Mouse (Mus musculus) liver, embryonic 11.5 days (tissue): ENCODE data around the gene Dnah7c. TPM values are rescaled to one million over a fixed set of nuclear protein-coding genes. Genes with fewer than 3 reads are reported as not detected.
"Not testable (repeated sequence)": the region's sequence is repeated elsewhere in the genome, so short reads cannot be mapped to it uniquely, and the experiment has no call there.

Source experiments
- ATAC-seq: fragments of 200-750 bp; cut with Nextera tagmentation; replicated peaks from 2 replicates; pipeline ENCODE4 v1.8.0; 2017; ENCODE audit warnings: moderate number of reproducible peaks, mild to moderate bottlenecking, moderate TSS enrichment, moderate library complexity; ENCODE audit not compliant: low FRiP score
- DNase-seq: peaks from one replicate; pipeline ENCODE4 v3.0.0-alpha.2; 2017; ENCODE audit warnings: low spot score
- H3K27ac ChIP-seq: fragments of 300-500 bp; sonication (generic); 2 replicates; pipeline ENCODE4 v1.5.1; 2014; ENCODE audit warnings: mild to moderate bottlenecking, low read depth, low read length, control low read depth
- H3K27me3 ChIP-seq: fragments of 300-500 bp; sonication (generic); replicated peaks from 2 replicates; pipeline ENCODE4 v1.6.1; 2014; ENCODE audit warnings: low read length, mixed read lengths; ENCODE audit not compliant: control insufficient read depth, insufficient read depth
- H3K36me3 ChIP-seq: fragments of 300-500 bp; sonication (generic); 2 replicates; pipeline ENCODE4 v1.6.1; 2014; ENCODE audit warnings: mild to moderate bottlenecking, low read length, moderate library complexity, mixed read lengths; ENCODE audit not compliant: control insufficient read depth, insufficient read depth
- H3K4me1 ChIP-seq: fragments of 300-500 bp; sonication (generic); replicated peaks from 2 replicates; pipeline ENCODE4 v1.6.1; 2014; ENCODE audit warnings: low read length, mixed read lengths; ENCODE audit not compliant: control insufficient read depth, insufficient read depth
- H3K4me2 ChIP-seq: fragments of 300-500 bp; sonication (generic); 2 replicates; pipeline ENCODE4 v1.6.1; 2014; ENCODE audit warnings: mild to moderate bottlenecking, control low read depth, moderate library complexity
- H3K4me3 ChIP-seq: fragments of 300-500 bp; sonication (generic); 2 replicates; pipeline ENCODE4 v1.5.1; 2014; ENCODE audit warnings: low read depth, low read length, control low read depth
- H3K9ac ChIP-seq: fragments of 300-500 bp; sonication (generic); 2 replicates; pipeline ENCODE4 v1.6.1; 2014; ENCODE audit warnings: low read depth, low read length, control low read depth
- H3K9me3 ChIP-seq: fragments of 300-500 bp; sonication (generic); 2 replicates; pipeline ENCODE4 v1.6.1; 2016; ENCODE audit warnings: low read length, inconsistent platforms, mixed read lengths; ENCODE audit not compliant: control insufficient read depth
- WGBS: fragments of 180-500 bp; shearing (Covaris S2); extraction: QIAGEN DNeasy Blood & Tissue Kit; methylation state at CpG from one replicate; pipeline ENCODE4 v1.1.7; 2014; 5-methylcytosine and 5-hydroxymethylcytosine counted together
- polyA plus RNA-seq: library from polyadenylated mRNA; unstranded; fragments of >200 nt; fragmentation: Nextera tagmentation; extraction: Ambion mirVana; gene quantifications from 2 replicates; pipeline ENCODE4 v1.2.1, GENCODE M21; 2014

Dnah7c gene
- polyA plus RNA-seq, 1 experiment from 2014 or later = 0.04 TPM

DNA sequence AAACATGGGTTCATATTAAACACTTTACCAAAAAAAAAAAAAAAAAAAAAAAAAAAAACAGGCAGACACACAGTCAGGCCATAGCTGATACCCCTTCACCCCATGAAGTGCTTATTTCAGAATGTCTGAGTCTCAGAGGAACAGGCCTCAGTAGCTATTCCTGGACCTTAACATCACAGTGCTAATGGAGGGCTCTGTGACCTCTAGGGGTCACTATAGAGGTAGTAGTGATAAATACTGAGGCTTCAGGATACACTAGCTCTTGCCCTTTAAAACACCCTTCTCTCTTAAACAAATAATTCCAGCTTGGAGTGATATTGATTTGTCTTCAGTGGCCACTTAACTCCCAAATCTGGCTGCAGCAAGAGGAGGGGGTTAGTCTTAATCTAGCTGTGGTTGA, 343.9 kb downstream of the Dnah7c start:
- not testable (repeated sequence) for H3K27ac ChIP-seq, H3K4me3 ChIP-seq, H3K4me2 ChIP-seq, H3K9ac ChIP-seq, H3K9me3 ChIP-seq, H3K4me1 ChIP-seq, DNase-seq, H3K27me3 ChIP-seq, H3K36me3 ChIP-seq
- ATAC-seq = 0 out of 2 replicates have a peak, but pooled peaks have one; percentile 31

DNA sequence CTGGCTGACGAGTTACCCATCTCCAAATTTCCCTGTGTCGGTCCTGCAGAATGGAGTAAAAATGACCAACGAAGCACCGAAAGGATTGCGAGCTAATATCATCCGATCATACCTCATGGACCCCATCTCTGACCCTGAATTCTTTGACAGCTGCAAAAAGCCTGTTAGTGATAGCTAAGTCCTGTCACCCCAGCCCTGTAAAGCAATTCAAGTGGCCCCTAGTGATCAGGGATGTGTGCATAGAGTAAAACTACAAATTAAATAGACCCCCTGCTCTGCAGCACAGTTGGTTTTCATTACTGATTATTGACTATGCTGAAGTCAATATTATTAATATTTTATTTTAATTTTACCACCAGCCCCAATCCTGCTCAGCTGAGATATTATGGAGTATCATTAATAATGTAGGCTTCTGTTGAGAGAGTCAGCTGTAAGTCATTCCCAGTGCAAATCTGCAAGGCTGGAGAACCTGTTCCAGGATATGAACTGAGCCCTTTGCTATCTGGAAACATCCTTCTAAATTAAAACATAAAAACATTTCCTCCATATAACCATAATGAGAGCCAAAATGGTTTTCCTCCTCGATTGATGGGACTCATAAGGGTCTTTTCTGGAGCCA, 344.8 kb downstream of the Dnah7c start:
- H3K27me3 ChIP-seq, DNase-seq, H3K9me3 ChIP-seq, H3K4me1 ChIP-seq, ATAC-seq, H3K27ac ChIP-seq, H3K4me2 ChIP-seq, H3K36me3 ChIP-seq, H3K4me3 ChIP-seq, H3K9ac ChIP-seq: not testable (repeated sequence)
- 85% methylated on average over 7 of the region's 7 CpGs for WGBS

DNA sequence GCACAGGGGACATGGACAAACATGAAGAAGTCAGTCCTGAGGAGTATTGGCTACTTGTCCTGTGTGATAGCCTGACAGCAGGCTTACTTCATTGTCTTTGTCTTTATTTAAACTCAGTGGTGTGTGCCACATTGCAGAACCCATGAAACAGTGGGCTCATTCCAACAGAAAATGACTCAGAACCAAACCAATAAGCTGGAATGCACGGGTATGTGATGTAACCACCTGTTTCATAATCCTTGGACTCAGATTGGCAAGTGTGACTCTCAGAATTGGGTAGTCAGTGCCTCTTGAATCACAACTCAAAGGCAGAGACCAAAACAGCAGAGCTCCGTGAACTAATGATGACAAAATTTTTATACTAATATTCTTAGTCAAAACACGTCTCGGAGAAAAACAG, 356.8 kb downstream of the Dnah7c start:
- WGBS = 64% methylated on average over 4 of the region's 4 CpGs
- not testable (repeated sequence) for H3K9me3 ChIP-seq, DNase-seq, H3K9ac ChIP-seq, H3K36me3 ChIP-seq, ATAC-seq, H3K27me3 ChIP-seq, H3K4me3 ChIP-seq, H3K4me1 ChIP-seq, H3K27ac ChIP-seq, H3K4me2 ChIP-seq

DNA sequence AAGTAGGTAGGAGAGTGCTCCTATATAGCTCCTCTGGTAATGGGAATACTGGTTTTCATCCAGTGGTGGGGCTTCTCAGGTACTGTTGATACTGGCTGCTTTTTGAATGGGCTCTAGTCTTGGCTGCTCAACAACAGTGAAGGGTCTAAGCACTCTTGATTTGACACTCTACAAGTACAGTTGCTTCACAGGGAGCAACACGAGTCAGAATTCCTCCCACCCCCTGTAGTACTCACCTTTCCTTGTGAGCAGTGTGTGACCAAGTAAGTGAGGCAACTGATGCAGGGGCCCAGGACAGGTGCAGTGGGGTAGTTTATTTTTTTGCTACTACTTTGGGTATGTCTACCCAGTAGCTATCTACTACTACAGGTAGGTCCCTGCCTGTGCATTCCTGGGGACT, 379.7 kb downstream of the Dnah7c start:
- ATAC-seq (no peak), DNase-seq (no peak)
- H3K9ac ChIP-seq = no peak overlapping the region
- 65% methylated on average over 1 of the region's 1 CpGs for WGBS
- H3K36me3 ChIP-seq = no peaks in the 10 kb centered on the region
- no peak overlapping the region for H3K4me3 ChIP-seq
- no peaks in the 10 kb centered on the region for H3K4me1 ChIP-seq
- no peaks in the 10 kb centered on the region for H3K27me3 ChIP-seq
- H3K9me3 ChIP-seq = no peaks in the 10 kb centered on the region
- H3K27ac ChIP-seq = no peak overlapping the region
- no peak overlapping the region for H3K4me2 ChIP-seq

DNA sequence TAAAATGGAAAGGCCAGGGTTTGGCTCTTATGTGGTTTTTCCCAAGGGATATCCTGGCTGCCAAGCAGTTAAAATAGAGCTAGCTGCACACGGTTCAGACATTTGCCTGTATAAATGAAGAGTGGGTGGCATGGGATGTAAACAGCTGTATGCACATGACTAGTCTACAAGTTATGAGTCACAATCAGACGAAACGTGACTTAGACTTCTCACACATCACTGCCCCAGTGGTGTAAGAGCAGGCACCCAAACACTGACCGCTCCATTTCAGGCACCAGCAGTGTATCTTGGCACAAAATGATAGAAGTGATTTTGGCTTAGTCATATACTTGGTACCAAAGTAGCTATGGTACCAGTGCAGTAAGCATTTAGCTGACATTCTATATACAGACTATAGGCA, 383.2 kb downstream of the Dnah7c start:
- H3K36me3 ChIP-seq, ATAC-seq, H3K9ac ChIP-seq, H3K27ac ChIP-seq, H3K27me3 ChIP-seq, H3K9me3 ChIP-seq, H3K4me3 ChIP-seq, H3K4me2 ChIP-seq, H3K4me1 ChIP-seq, DNase-seq: not testable (repeated sequence)
- WGBS = 94% methylated on average over 4 of the region's 4 CpGs

DNA sequence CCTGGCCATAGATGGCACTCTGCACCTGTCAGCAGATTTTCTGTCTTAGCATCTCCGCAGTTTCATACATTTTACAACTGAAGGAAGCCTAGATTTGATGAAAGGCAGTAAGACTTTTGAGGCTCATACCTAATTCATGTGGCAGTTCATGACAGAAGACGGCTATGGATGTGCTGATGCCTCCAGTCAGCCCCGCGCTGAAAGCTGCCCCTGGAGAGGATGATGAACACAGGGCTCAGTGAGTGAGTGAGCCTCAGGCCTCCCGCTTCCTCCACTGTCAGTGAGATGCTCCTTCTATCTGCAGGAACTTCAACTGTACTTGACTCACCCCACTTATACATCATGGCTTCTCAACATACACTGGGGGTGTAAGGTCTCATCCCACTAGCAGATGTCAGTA, 392.5 kb downstream of the Dnah7c start:
- no peak overlapping the region for H3K9ac ChIP-seq
- H3K36me3 ChIP-seq = peaks cover 2% of the 10 kb centered on the region; the same call in 1 of the 2 replicates
- H3K4me2 ChIP-seq = no peak overlapping the region
- H3K27ac ChIP-seq = no peak overlapping the region
- no peak overlapping the region for H3K4me3 ChIP-seq
- DNase-seq (no peak), ATAC-seq (no peak)
- 92% methylated on average over 5 of the region's 5 CpGs for WGBS
- no peaks in the 10 kb centered on the region for H3K9me3 ChIP-seq
- H3K27me3 ChIP-seq = no peaks in the 10 kb centered on the region
- no peaks in the 10 kb centered on the region for H3K4me1 ChIP-seq

DNA sequence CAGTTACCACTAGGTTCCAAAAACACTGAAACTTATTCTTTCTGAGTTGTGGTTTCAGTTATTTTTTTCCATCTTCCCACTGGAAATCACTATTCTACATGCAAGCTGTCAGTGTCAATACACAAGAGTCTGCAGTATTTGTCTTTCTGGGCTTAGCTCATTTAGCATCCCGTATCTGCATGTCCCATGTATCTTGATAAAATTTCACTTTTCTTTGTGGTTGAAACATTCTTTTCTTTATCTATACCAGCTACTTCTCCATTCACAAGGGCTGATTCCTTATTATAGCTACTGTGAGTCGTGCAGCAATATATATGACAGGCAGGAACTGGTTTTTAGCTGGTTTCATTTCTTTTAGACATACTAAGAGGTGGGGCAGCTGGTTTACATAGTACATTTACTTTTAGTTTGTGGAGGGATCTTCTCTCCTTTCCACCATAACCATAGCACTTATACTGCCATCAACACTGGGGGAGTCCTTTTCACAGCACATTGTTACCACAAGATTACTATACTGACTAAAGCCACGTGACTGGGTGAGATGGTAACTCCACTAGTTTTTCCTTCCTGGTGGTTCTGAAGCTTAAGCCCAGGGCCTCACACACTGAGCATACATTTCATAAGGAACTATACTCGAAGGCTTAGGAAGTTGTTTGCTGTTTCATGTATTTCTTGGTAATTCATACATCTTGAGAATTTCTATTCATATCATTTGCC, 397.0 kb downstream of the Dnah7c start:
- Histone ChIP-seq H3K9ac (no peak overlapping the region), H3K4me2 (no peak overlapping the region), H3K4me1 (no peaks in the 10 kb centered on the region), H3K9me3 (no peaks in the 10 kb centered on the region), H3K4me3 (no peak overlapping the region), H3K36me3 (peaks cover 4% of the 10 kb centered on the region; the same call in 1 of the 2 replicates), H3K27ac (no peak overlapping the region), H3K27me3 (no peaks in the 10 kb centered on the region)
- DNase-seq (no peak), ATAC-seq (no peak)
- 78% methylated on average over 4 of the region's 4 CpGs for WGBS

DNA sequence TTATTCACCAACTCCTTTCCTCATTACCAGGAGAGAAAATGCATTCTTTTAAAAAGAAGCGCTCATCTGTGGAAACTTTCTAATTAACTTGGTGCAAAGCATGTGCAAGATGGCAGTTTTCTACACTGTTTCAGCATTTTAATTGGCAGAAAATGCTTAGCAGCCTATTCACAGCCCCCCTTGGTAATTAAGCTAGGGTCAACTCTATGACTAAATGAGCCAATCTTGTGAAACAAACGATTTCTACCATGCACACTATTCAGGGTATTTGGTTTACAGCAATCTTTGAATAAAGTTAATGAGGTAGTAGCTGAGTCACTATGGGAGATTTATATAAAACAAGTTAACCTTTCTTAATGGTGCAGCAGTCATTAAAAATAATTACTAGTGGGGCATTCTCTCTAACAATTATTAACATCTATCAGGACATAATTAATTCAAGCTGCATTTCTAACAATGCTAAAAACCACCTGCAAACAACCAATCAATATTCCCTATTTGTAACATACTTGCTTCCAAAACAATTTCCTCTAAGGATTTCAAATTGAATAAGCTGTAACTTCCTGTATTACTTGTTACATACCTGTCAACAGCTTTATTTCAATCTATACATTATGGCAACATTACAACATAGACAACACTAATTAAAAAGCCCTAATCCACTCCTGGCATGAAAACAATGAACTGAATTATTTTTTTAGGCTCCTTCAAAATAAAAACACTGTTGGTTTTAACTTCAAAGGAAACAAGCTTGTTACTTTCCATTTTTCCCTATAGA, 404.9 kb downstream of the Dnah7c start:
- H3K4me1 ChIP-seq = no peaks in the 10 kb centered on the region
- no peak for ATAC-seq
- H3K4me2 ChIP-seq = no peak overlapping the region
- H3K27ac ChIP-seq = no peak overlapping the region
- peaks cover 6% of the 10 kb centered on the region; the same call in 1 of the 2 replicates for H3K36me3 ChIP-seq
- WGBS = 86% methylated on average over 2 of the region's 2 CpGs
- H3K9ac ChIP-seq = no peak overlapping the region
- no peak overlapping the region for H3K4me3 ChIP-seq
- H3K9me3 ChIP-seq = no peaks in the 10 kb centered on the region
- no peak for DNase-seq
- H3K27me3 ChIP-seq = no peaks in the 10 kb centered on the region
